Comparison of ENCODE assay signal across 16 mouse cellular contexts in genomic region chr6:118938386-118939096, GRCm38 (mm10).
DNase-seq lines count a peak whose midpoint lies in the region; ATAC-seq and TF ChIP-seq lines count a peak whose summit lies in the region.
"Had no signal": no experiment of that assay in that cellular context is flagged by ENCODE, and none has a peak within 500 bp of the region (broad histone marks: within the 10 kb centered on the region; RNA-seq: fewer than 3 reads in every experiment).

No protein-coding gene starts in this region.

- 63% methylated on average over 13 of the region's 13 CpGs for WGBS in hindbrain, embryonic 13.5 days
- WGBS in hindbrain, embryonic 10.5 days = 84% methylated on average over 13 of the region's 13 CpGs

- intact Hi-C loops in left cerebral cortex, adult 2 months (cut with DNase I) = loop anchor here (1.0 to 5.0 kb wide), 2 partner anchors 39 to 169 kb away; no protein-coding TSS in a partner anchor
- intact Hi-C loops in left cerebral cortex, postnatal 36 days (cut with DNase I) = loop anchor here (5.0 kb wide), 1 partner anchor 39 kb away; no protein-coding TSS in a partner anchor

- ATAC-seq in hindbrain, embryonic 13.5 days (ENCODE audit: low FRiP score) = no peak

- H3K27ac ChIP-seq in hindbrain, embryonic 13.5 days = peak overlapping the region; percentile 9; the same call in 1 of the 2 replicates
- H3K27ac ChIP-seq in hindbrain, embryonic 10.5 days = no peak overlapping the region
- peak overlapping the region; percentile 64 for H3K27ac ChIP-seq in left cerebral cortex, adult 2 months
- H3K27ac ChIP-seq: embryonic facial prominence, embryonic 10.5 days; midbrain, embryonic 10.5 days had no signal

- H3K36me3 ChIP-seq in hindbrain, embryonic 13.5 days = no peaks in the 10 kb centered on the region
- H3K36me3 ChIP-seq in hindbrain, embryonic 10.5 days = no peaks in the 10 kb centered on the region
- H3K36me3 ChIP-seq: embryonic facial prominence, embryonic 10.5 days; midbrain, embryonic 10.5 days had no signal

- no peak overlapping the region for H3K4me2 ChIP-seq in hindbrain, embryonic 13.5 days

- H3K4me3 ChIP-seq in hindbrain, embryonic 13.5 days = no peak overlapping the region
- H3K4me3 ChIP-seq in hindbrain, embryonic 10.5 days = no peak overlapping the region
- H3K4me3 ChIP-seq in left cerebral cortex, adult 2 months = no peak overlapping the region
- H3K4me3 ChIP-seq: embryonic facial prominence, embryonic 10.5 days; midbrain, embryonic 10.5 days had no signal

- DNase-seq in cerebellum, adult 9-10 months = peak; percentile 68
- no peak for DNase-seq in cerebellum, adult 18-20 months
- DNase-seq in hindbrain, embryonic 10.5 days (ENCODE audit: low spot score) = no peak
- peak in 1 of 2 experiments; percentile 44 for DNase-seq in left cerebral cortex, adult 2 months (ENCODE audit: extremely low spot score in 1 of 2, low spot score in 2 of 2)
- no peak for DNase-seq in left cerebral cortex, adult 11 months (ENCODE audit: low spot score)
- DNase-seq in left cerebral cortex, postnatal 36 days (ENCODE audit: low spot score in 2 of 2) = peak; percentile 38 to 54
- DNase-seq in ovary, postnatal 10 days (ENCODE audit: low spot score) = no peak
- DNase-seq: gastrocnemius, postnatal 36 days; heart, postnatal 10 days; kidney, adult 2 months; kidney, postnatal 14 days; lung, adult 18-20 months; lung, postnatal 4 days had no signal

- TF ChIP-seq CTCF in left cerebral cortex, adult 2 months (IDR thresholded peaks at IDR 0.05) = no peak

- H3K9ac ChIP-seq in hindbrain, embryonic 13.5 days = no peak overlapping the region

- H3K9me3 ChIP-seq in hindbrain, embryonic 13.5 days = no peaks in the 10 kb centered on the region
- no peaks in the 10 kb centered on the region for H3K9me3 ChIP-seq in hindbrain, embryonic 10.5 days
- H3K9me3 ChIP-seq: embryonic facial prominence, embryonic 10.5 days; midbrain, embryonic 10.5 days had no signal

- no peaks in the 10 kb centered on the region for H3K27me3 ChIP-seq in hindbrain, embryonic 13.5 days
- no peaks in the 10 kb centered on the region for H3K27me3 ChIP-seq in hindbrain, embryonic 10.5 days (ENCODE audit: insufficient read depth, poor library complexity, severe bottlenecking)

- H3K4me1 ChIP-seq in hindbrain, embryonic 13.5 days (replicated peaks) = peaks cover 34% of the 10 kb centered on the region
- peaks cover 18% of the 10 kb centered on the region for H3K4me1 ChIP-seq in hindbrain, embryonic 10.5 days (replicated peaks)

Comparison
In these comparisons a context has a peak if more than half of its experiments do, and no peak if none do; other contexts are left out.
1. DNase-seq: peak in cerebellum, adult 9-10 months (single experiment) and left cerebral cortex, postnatal 36 days (2 of 2); none in cerebellum, adult 18-20 months (0 of 2), hindbrain, embryonic 10.5 days (single experiment), left cerebral cortex, adult 11 months (single experiment) and ovary, postnatal 10 days (single experiment).